Mouse (Mus musculus): ENCODE measurements around the gene Mfrp. TPM values are rescaled to one million over a fixed set of nuclear protein-coding genes. Genes with fewer than 3 reads are reported as not detected.

Mfrp gene
- total RNA-seq, 2 experiments from 2014 or later = 0.31 to 0.49 TPM

GRCm38 (mm10) chr9:44077266-44077910 lies 24.1 kb upstream of the Mfrp start:
- no peak for DNase-seq (ENCODE audit: extremely low spot score in 1 of 2, low spot score in 1 of 2)

GRCm38 (mm10) chr9:44078136-44078797 lies 23.3 kb upstream of the Mfrp start:
- DNase-seq (ENCODE audit: extremely low spot score in 1 of 2, low spot score in 1 of 2) = no peak

- DNase-seq (ENCODE audit: extremely low spot score in 1 of 2, low spot score in 1 of 2) = peak in 1 of 2 experiments; percentile 17
These were observed 22.4 kb upstream of the Mfrp start for GRCm38 (mm10) chr9:44078955-44079756.

- no peak for DNase-seq (ENCODE audit: extremely low spot score in 1 of 2, low spot score in 1 of 2)
These were observed 21.3 kb upstream of the Mfrp start for GRCm38 (mm10) chr9:44079997-44080780.

- no peak for DNase-seq (ENCODE audit: extremely low spot score in 1 of 2, low spot score in 1 of 2)
These were observed 20.6 kb upstream of the Mfrp start for GRCm38 (mm10) chr9:44080953-44081352.

- no peak for DNase-seq (ENCODE audit: extremely low spot score in 1 of 2, low spot score in 1 of 2)
These were observed 19.9 kb upstream of the Mfrp start for GRCm38 (mm10) chr9:44081581-44081980.

- no peak for DNase-seq (ENCODE audit: extremely low spot score in 1 of 2, low spot score in 1 of 2)
These were observed 19.3 kb upstream of the Mfrp start for GRCm38 (mm10) chr9:44082266-44082665.

GRCm38 (mm10) chr9:44083392-44084121 lies 18.0 kb upstream of the Mfrp start:
- DNase-seq (ENCODE audit: extremely low spot score in 1 of 2, low spot score in 1 of 2) = peak in 1 of 2 experiments; percentile 40

- no peak for DNase-seq (ENCODE audit: extremely low spot score in 1 of 2, low spot score in 1 of 2)
These were observed 17.3 kb upstream of the Mfrp start for GRCm38 (mm10) chr9:44084236-44084635.

GRCm38 (mm10) chr9:44084659-44085229 lies 16.8 kb upstream of the Mfrp start:
- DNase-seq (ENCODE audit: extremely low spot score in 1 of 2, low spot score in 1 of 2) = peak; percentile 81 to 90

GRCm38 (mm10) chr9:44085276-44085675 lies 16.3 kb upstream of the Mfrp start:
- DNase-seq (ENCODE audit: extremely low spot score in 1 of 2, low spot score in 1 of 2) = no peak

GRCm38 (mm10) chr9:44085741-44086665 lies 15.5 kb upstream of the Mfrp start:
- DNase-seq (ENCODE audit: extremely low spot score in 1 of 2, low spot score in 1 of 2) = peak in 1 of 2 experiments; percentile 63

GRCm38 (mm10) chr9:44086960-44087359 lies 14.6 kb upstream of the Mfrp start:
- no peak for DNase-seq (ENCODE audit: extremely low spot score in 1 of 2, low spot score in 1 of 2)

- DNase-seq (ENCODE audit: extremely low spot score in 1 of 2, low spot score in 1 of 2) = no peak
These were observed 13.6 kb upstream of the Mfrp start for GRCm38 (mm10) chr9:44087761-44088455.

GRCm38 (mm10) chr9:44088877-44089608 lies 12.5 kb upstream of the Mfrp start:
- DNase-seq (ENCODE audit: extremely low spot score in 1 of 2, low spot score in 1 of 2) = no peak

- DNase-seq (ENCODE audit: extremely low spot score in 1 of 2, low spot score in 1 of 2) = peak; percentile 68 to 84
These were observed 7.7 kb upstream of the Mfrp start for GRCm38 (mm10) chr9:44093612-44094503.

Data from layer of hippocampus, postnatal 25 days (tissue).